Mouse (Mus musculus): ENCODE data around the gene Abca2.
A peak's percentile ranks its signal among the peaks of the same experiment; 100 is the strongest.

Abca2 gene

GRCm38 (mm10) chr2:25463630-25464029 lies 35.1 kb downstream of the Abca2 start:
- DNase-seq: no peak

- no peak for DNase-seq
Observed at GRCm38 (mm10) chr2:25465256-25465655, 36.8 kb downstream of the Abca2 start.

- peak; percentile 62 to 69 for DNase-seq
Observed at GRCm38 (mm10) chr2:25465816-25466635, 37.5 kb downstream of the Abca2 start.

- DNase-seq: no peak
Observed at GRCm38 (mm10) chr2:25467606-25468303, 39.3 kb downstream of the Abca2 start.

GRCm38 (mm10) chr2:25468962-25469915 lies 40.7 kb downstream of the Abca2 start:
- no peak for DNase-seq

- no peak for DNase-seq
Observed at GRCm38 (mm10) chr2:25469969-25470368, 41.5 kb downstream of the Abca2 start, which contains the start of gene Ptgds. Ptgds (minus strand) TSS chr2:25470046.

GRCm38 (mm10) chr2:25472550-25472949 lies 44.0 kb downstream of the Abca2 start:
- DNase-seq: no peak

- DNase-seq: no peak
Observed at GRCm38 (mm10) chr2:25477541-25477940, 49.0 kb downstream of the Abca2 start.

- no peak for DNase-seq
Observed at GRCm38 (mm10) chr2:25477967-25478675, 49.6 kb downstream of the Abca2 start.

- no peak for DNase-seq
Observed at GRCm38 (mm10) chr2:25479551-25480311, 51.2 kb downstream of the Abca2 start.

- DNase-seq: no peak
Observed at GRCm38 (mm10) chr2:25480541-25480940, 52.0 kb downstream of the Abca2 start.

- DNase-seq: peak in 1 of 2 experiments; percentile 76
Observed at GRCm38 (mm10) chr2:25482969-25483368, 54.5 kb downstream of the Abca2 start.

- no peak for DNase-seq
Observed at GRCm38 (mm10) chr2:25484901-25485647, 56.6 kb downstream of the Abca2 start.

GRCm38 (mm10) chr2:25487965-25488670 lies 59.6 kb downstream of the Abca2 start:
- DNase-seq: no peak

GRCm38 (mm10) chr2:25488671-25489068 lies 60.2 kb downstream of the Abca2 start:
- no peak for DNase-seq

- no peak for DNase-seq
Observed at GRCm38 (mm10) chr2:25492988-25493387, 64.5 kb downstream of the Abca2 start.

- DNase-seq: no peak
Observed at GRCm38 (mm10) chr2:25493476-25493961, 65.0 kb downstream of the Abca2 start, which contains the start of gene Lcn12. Lcn12 (minus strand) TSS chr2:25493911.

GRCm38 (mm10) chr2:25496462-25496861 lies 68.0 kb downstream of the Abca2 start:
- no peak for DNase-seq

Measured in spleen, adult 18-20 months (tissue).